ENCODE assay signal across 8 mouse cellular contexts in genomic region chr1:73966411-73967238, GRCm38 (mm10).
A peak's percentile ranks its signal among the peaks of the same experiment; 100 is the strongest.
DNase-seq lines count a peak whose midpoint lies in the region; ATAC-seq and TF ChIP-seq lines count a peak whose summit lies in the region.

No protein-coding gene starts in this region.

- H3K27ac ChIP-seq in ES-E14 (ENCODE audit: insufficient read depth, low read depth, low read length, poor library complexity, severe bottlenecking) = no peak overlapping the region
- peak overlapping the region; percentile 78 for H3K27ac ChIP-seq in heart, postnatal 0 days (ENCODE audit: low read depth)
- H3K27ac ChIP-seq in limb, embryonic 15.5 days = peak overlapping the region; percentile 47; the same call in 1 of the 2 replicates
- H3K27ac ChIP-seq in forebrain, embryonic 15.5 days (replicated peaks) = no peak overlapping the region

- DNase-seq in ES-E14 (ENCODE audit: low read depth, low spot score) (peak; percentile 70), adipocyte (ENCODE audit: low spot score) (peak; percentile 64)
- peak; percentile 83 for DNase-seq in heart, postnatal 0 days (ENCODE audit: low spot score)
- no peak for DNase-seq in right cerebral cortex, postnatal 25 days
- no peak for DNase-seq in gastrocnemius, postnatal 4 days (ENCODE audit: low spot score in 2 of 2)

- WGBS in heart, postnatal 0 days = 57% methylated on average over 12 of the region's 12 CpGs
- 53% methylated on average over 12 of the region's 12 CpGs for WGBS in limb, embryonic 15.5 days
- WGBS in forebrain, embryonic 15.5 days = 69% methylated on average over 12 of the region's 12 CpGs

- H3K9me3 ChIP-seq in ES-E14 (ENCODE audit: control insufficient read depth, insufficient read depth, low read depth, low read length) = no peaks in the 10 kb centered on the region
- no peaks in the 10 kb centered on the region for H3K9me3 ChIP-seq in heart, postnatal 0 days (replicated peaks; ENCODE audit: control insufficient read depth, low read length)
- no peaks in the 10 kb centered on the region for H3K9me3 ChIP-seq in limb, embryonic 15.5 days
- H3K9me3 ChIP-seq in forebrain, embryonic 15.5 days = no peaks in the 10 kb centered on the region

- peaks cover 0 to 10% of the 10 kb centered on the region in 2 experiments; a peak in 1 of 4 replicates for H3K4me1 ChIP-seq in ES-E14 (ENCODE audit: control insufficient read depth in 2 of 2, insufficient read depth in 2 of 2, low read length in 2 of 2, poor library complexity in 1 of 2)
- peaks cover 80% of the 10 kb centered on the region for H3K4me1 ChIP-seq in heart, postnatal 0 days (ENCODE audit: control insufficient read depth, insufficient read depth)
- H3K4me1 ChIP-seq in limb, embryonic 15.5 days = peaks cover 71% of the 10 kb centered on the region
- peaks cover 17% of the 10 kb centered on the region for H3K4me1 ChIP-seq in forebrain, embryonic 15.5 days

- H3K27me3 ChIP-seq in heart, postnatal 0 days (ENCODE audit: control insufficient read depth, insufficient read depth, low read length) = no peaks in the 10 kb centered on the region
- H3K27me3 ChIP-seq in limb, embryonic 15.5 days = no peaks in the 10 kb centered on the region
- H3K27me3 ChIP-seq in forebrain, embryonic 15.5 days = no peaks in the 10 kb centered on the region

- H3K4me2 ChIP-seq in heart, postnatal 0 days (ENCODE audit: low read depth, low read length) = no peak overlapping the region
- no peak overlapping the region for H3K4me2 ChIP-seq in limb, embryonic 15.5 days
- no peak overlapping the region for H3K4me2 ChIP-seq in forebrain, embryonic 15.5 days (replicated peaks)

- H3K9ac ChIP-seq in ES-E14 (ENCODE audit: insufficient read depth, low read depth, low read length, poor library complexity, severe bottlenecking) = no peak overlapping the region
- H3K9ac ChIP-seq in heart, postnatal 0 days (replicated peaks; ENCODE audit: low read depth, low read length) = no peak overlapping the region
- no peak overlapping the region for H3K9ac ChIP-seq in limb, embryonic 15.5 days
- H3K9ac ChIP-seq in forebrain, embryonic 15.5 days (replicated peaks) = no peak overlapping the region

- no peaks in the 10 kb centered on the region for H3K36me3 ChIP-seq in ES-E14 (ENCODE audit: control insufficient read depth, insufficient read depth, low read length, poor library complexity, severe bottlenecking)
- H3K36me3 ChIP-seq in heart, postnatal 0 days (replicated peaks; ENCODE audit: control insufficient read depth, insufficient read depth, low read length) = peaks cover 35% of the 10 kb centered on the region
- peaks cover 5% of the 10 kb centered on the region; the same call in 1 of the 2 replicates for H3K36me3 ChIP-seq in limb, embryonic 15.5 days
- H3K36me3 ChIP-seq in forebrain, embryonic 15.5 days = no peaks in the 10 kb centered on the region

- H3K4me3 ChIP-seq in ES-E14 (ENCODE audit: insufficient read depth in 1 of 2, low read depth in 1 of 2, low read length in 2 of 2, poor library complexity in 1 of 2, severe bottlenecking in 1 of 2) = no peak overlapping the region
- no peak overlapping the region for H3K4me3 ChIP-seq in heart, postnatal 0 days (ENCODE audit: low read depth, low read length)
- no peak overlapping the region for H3K4me3 ChIP-seq in limb, embryonic 15.5 days
- H3K4me3 ChIP-seq in forebrain, embryonic 15.5 days = no peak overlapping the region

- in situ Hi-C loops in ES-E14 (cut with MboI; ENCODE audit: low sequenced_read_pairs in 2 of 2, unreplicated experiment in 2 of 2) = no loop called here

- peak; percentile 48 for TF ChIP-seq CTCF in heart, postnatal 0 days (IDR thresholded peaks at IDR 0.05; ENCODE audit: low read depth)

- TF ChIP-seq EP300 in heart, postnatal 0 days (IDR thresholded peaks at IDR 0.05; ENCODE audit: low read depth) = peak; percentile 62; the same call in 1 of the 2 replicates

- peak; percentile 17 for ATAC-seq in heart, postnatal 0 days (ENCODE audit: insufficient read depth, low read depth)
- no peak; the same call in 1 of the 2 replicates for ATAC-seq in limb, embryonic 15.5 days (ENCODE audit: insufficient number of reproducible peaks, low FRiP score, low TSS enrichment, low read depth)
- ATAC-seq in forebrain, embryonic 15.5 days (replicated peaks) = no peak
- ATAC-seq in megakaryocyte-erythroid progenitor cell, adult 5-6 weeks (replicated peaks; ENCODE audit: low FRiP score, low TSS enrichment, poor library complexity, severe bottlenecking) = no peak

TF ChIP-seq in ES-E14, 5 proteins besides CTCF, POLR2A, EP300 and RAD21:
- TF ChIP-seq CHD2 (IDR thresholded peaks at IDR 0.05; ENCODE audit: low read depth, low read length) (no peak), HCFC1 (IDR thresholded peaks at IDR 0.05; ENCODE audit: borderline replicate concordance, insufficient read depth, low read length) (no peak), ZNF384 (IDR thresholded peaks at IDR 0.05; ENCODE audit: low read depth, low read length) (no peak), MAFK (IDR thresholded peaks at IDR 0.05; ENCODE audit: insufficient read depth, low read depth, low read length) (no peak), ZC3H11A (IDR thresholded peaks at IDR 0.05; ENCODE audit: borderline replicate concordance, low read depth, low read length) (no peak)

Comparison
In these comparisons a context has a peak if more than half of its experiments do, and no peak if none do; other contexts are left out.
1. DNase-seq: peak in ES-E14 (single experiment), adipocyte (single experiment) and heart, postnatal 0 days (single experiment); none in right cerebral cortex, postnatal 25 days (single experiment) and gastrocnemius, postnatal 4 days (0 of 2).
2. H3K27ac ChIP-seq: peak in heart, postnatal 0 days (single experiment) and limb, embryonic 15.5 days (single experiment); none in ES-E14 (single experiment) and forebrain, embryonic 15.5 days (single experiment).